Mouse (Mus musculus) regulatory T cell (primary cell): ENCODE measurements around the gene Slco1a1.
"Not testable (repeated sequence)": the region's sequence is repeated elsewhere in the genome, so short reads cannot be mapped to it uniquely, and the experiment has no call there.

ENCODE experiments used
- in situ Hi-C: fragments of 300-600 bp; cut with MboI, MseI; formaldehyde crosslinking; loops from one replicate; pipeline ENCODE4 v1.15.1; 2025; ENCODE audit warnings: high pct_unique_total_duplicates

Slco1a1 gene

GRCm38 (mm10) chr6:141946862-141947261 is at the start of gene Slco1a1:
Gene Slco1a1, minus strand, starts transcription at chr6:141946962.
- in situ Hi-C loops = no loop called here

- in situ Hi-C loops = no loop called here
Observed at GRCm38 (mm10) chr6:141986772-141987171, 40.0 kb upstream of the Slco1a1 start.

- in situ Hi-C loops = no loop called here
Observed at GRCm38 (mm10) chr6:141984644-141985043, 37.9 kb upstream of the Slco1a1 start.

GRCm38 (mm10) chr6:141962420-141962819 is 15.7 kb upstream of the Slco1a1 start:
- in situ Hi-C loops = no loop called here

GRCm38 (mm10) chr6:141961861-141962260 is 15.1 kb upstream of the Slco1a1 start:
- in situ Hi-C loops = no loop called here

- in situ Hi-C loops = no loop called here
Observed at GRCm38 (mm10) chr6:141960482-141960881, 13.7 kb upstream of the Slco1a1 start.

GRCm38 (mm10) chr6:141940451-141940850 is 6.3 kb downstream of the Slco1a1 start:
- in situ Hi-C loops = no loop called here

GRCm38 (mm10) chr6:141898197-141898596 is 48.6 kb downstream of the Slco1a1 start:
- in situ Hi-C loops = no loop called here

GRCm38 (mm10) chr6:141889723-141890122 is 57.0 kb downstream of the Slco1a1 start:
- in situ Hi-C loops = no loop called here

GRCm38 (mm10) chr6:141888248-141888647 is 58.5 kb downstream of the Slco1a1 start:
- in situ Hi-C loops = no loop called here

GRCm38 (mm10) chr6:141882581-141882980 is 64.2 kb downstream of the Slco1a1 start:
- in situ Hi-C loops = no loop called here

GRCm38 (mm10) chr6:141875742-141876141 is 71.0 kb downstream of the Slco1a1 start:
- in situ Hi-C loops = not testable (repeated sequence)

- in situ Hi-C loops = no loop called here
Observed at GRCm38 (mm10) chr6:141871711-141872110, 75.1 kb downstream of the Slco1a1 start.

- in situ Hi-C loops = no loop called here
Observed at GRCm38 (mm10) chr6:141868735-141869134, 78.0 kb downstream of the Slco1a1 start.

- in situ Hi-C loops = no loop called here
Observed at GRCm38 (mm10) chr6:141866026-141866425, 80.7 kb downstream of the Slco1a1 start.

- in situ Hi-C loops = no loop called here
Observed at GRCm38 (mm10) chr6:141857735-141858531, 88.8 kb downstream of the Slco1a1 start.
